Mouse (Mus musculus): Measurements from ENCODE around the gene Btg3. TPM values are rescaled to one million over a fixed set of nuclear protein-coding genes. Genes with fewer than 3 reads are reported as not detected.

The Btg3 gene
- polyA plus RNA-seq, 1 experiment, result 17.0 TPM

DNA sequence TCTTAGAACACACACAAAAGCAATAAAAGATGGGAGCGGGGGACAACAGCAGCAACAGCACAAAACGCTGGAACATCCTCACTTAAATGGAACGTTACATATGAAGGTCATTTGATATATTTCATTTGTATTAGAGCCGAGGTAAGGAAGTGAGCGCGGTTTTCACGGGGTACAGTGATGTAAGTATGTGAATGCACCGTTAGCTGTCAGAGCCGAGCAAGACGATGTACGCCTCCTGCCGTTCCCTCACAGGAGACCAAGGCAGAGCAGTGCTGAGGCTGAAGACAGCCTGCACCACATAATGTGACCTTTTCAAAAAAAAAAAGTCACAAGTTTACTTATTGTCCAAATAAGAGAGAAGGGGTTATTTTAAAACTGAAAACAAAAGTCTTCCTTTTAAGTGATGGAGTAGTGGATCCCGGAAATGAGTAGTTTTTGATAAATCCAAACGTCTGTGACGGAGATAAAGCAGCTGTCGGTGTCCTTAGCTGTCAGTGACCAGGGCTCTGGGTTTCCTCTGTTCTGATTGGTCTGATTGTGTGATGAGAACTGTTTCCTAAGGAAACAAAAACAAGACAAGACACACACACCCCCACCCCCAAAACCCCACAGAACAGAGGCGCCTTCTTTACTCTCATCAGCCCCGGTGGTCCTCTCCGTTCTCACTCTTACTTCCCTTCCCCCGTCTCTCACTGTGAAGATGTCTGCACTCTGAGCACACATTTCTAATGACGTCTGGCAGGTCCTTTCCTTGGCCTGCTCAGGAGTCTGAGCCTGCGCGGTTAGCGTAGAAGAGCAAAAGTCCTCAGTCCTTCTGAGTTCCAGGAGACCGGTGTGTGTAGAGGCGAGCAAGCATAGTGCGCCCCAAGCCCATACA lies 50.8 kb downstream of the Btg3 start:
- no peaks in the 10 kb centered on the region for H3K79me2 ChIP-seq (ENCODE audit: control insufficient read depth, insufficient read depth)
- no peak overlapping the region for H3K4me2 ChIP-seq (ENCODE audit: low read depth)
- no peaks in the 10 kb centered on the region for H3K27me3 ChIP-seq (ENCODE audit: control insufficient read depth, insufficient read depth, insufficient read length)
- TF ChIP-seq E2F4 (IDR thresholded peaks at IDR 0.05; ENCODE audit: insufficient read depth), result no peak
- no peak for TF ChIP-seq TCF12 (IDR thresholded peaks at IDR 0.05; ENCODE audit: insufficient read depth, poor library complexity, severe bottlenecking)
- TF ChIP-seq TCF3 (IDR thresholded peaks at IDR 0.05; ENCODE audit: insufficient read length, low read depth), result no peak
- TF ChIP-seq MYOG (IDR thresholded peaks at IDR 0.05; ENCODE audit: control insufficient read depth in 1 of 3, insufficient read depth in 1 of 3, insufficient read length in 2 of 3, low read depth in 2 of 3), result no peak
- H3K36me3 ChIP-seq (ENCODE audit: control insufficient read depth, insufficient read depth), result no peaks in the 10 kb centered on the region
- no peak overlapping the region for H3K4me3 ChIP-seq
- H3ac ChIP-seq (ENCODE audit: control insufficient read depth, insufficient read length), result no peak overlapping the region

DNA sequence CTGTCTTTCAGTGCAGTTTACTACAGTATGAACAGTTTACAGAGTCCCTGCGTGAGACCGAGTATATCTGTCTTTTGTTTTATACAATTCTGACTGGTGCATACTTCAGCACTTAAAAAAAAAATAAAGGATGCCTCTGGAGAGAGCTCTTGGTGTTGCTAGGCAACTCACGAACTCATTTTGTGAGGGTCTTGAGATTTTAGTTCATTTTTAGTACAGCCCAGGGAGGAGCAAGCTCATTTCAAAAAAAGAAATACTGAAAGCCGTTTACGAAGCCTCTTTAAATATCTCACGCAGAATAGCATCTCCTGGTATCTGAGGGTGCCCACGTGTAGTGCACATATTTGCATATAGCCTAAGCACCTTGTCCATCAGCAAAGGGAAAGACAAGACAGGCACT lies 54.9 kb downstream of the Btg3 start:
- no peak overlapping the region for H3K4me2 ChIP-seq (ENCODE audit: low read depth)
- no peaks in the 10 kb centered on the region for H3K36me3 ChIP-seq (ENCODE audit: control insufficient read depth, insufficient read depth)
- H3K79me2 ChIP-seq (ENCODE audit: control insufficient read depth, insufficient read depth), result no peaks in the 10 kb centered on the region
- no peak overlapping the region for H3ac ChIP-seq (ENCODE audit: control insufficient read depth, insufficient read length)
- no peaks in the 10 kb centered on the region for H3K27me3 ChIP-seq (ENCODE audit: control insufficient read depth, insufficient read depth, insufficient read length)
- TF ChIP-seq MYOD1 (IDR thresholded peaks at IDR 0.05; ENCODE audit: control insufficient read depth in 1 of 3, insufficient read length in 2 of 3, low read depth in 2 of 3), result no peak
- no peak for TF ChIP-seq POLR2A (IDR thresholded peaks at IDR 0.05; ENCODE audit: insufficient read length, low read depth)
- TF ChIP-seq TCF12 (IDR thresholded peaks at IDR 0.05; ENCODE audit: insufficient read depth, poor library complexity, severe bottlenecking), result no peak
- TF ChIP-seq SRF (IDR thresholded peaks at IDR 0.05; ENCODE audit: control insufficient read depth, insufficient read length, low read depth), result no peak
- no peak for TF ChIP-seq CEBPB (IDR thresholded peaks at IDR 0.05; ENCODE audit: insufficient read depth, poor library complexity, severe bottlenecking)
- no peak overlapping the region for H3K4me3 ChIP-seq

- Histone ChIP-seq H3K4me2 (ENCODE audit: low read depth) (no peak overlapping the region), H3K36me3 (ENCODE audit: control insufficient read depth, insufficient read depth) (no peaks in the 10 kb centered on the region), H3ac (ENCODE audit: control insufficient read depth, insufficient read length) (no peak overlapping the region), H3K4me3 (no peak overlapping the region), H3K27me3 (ENCODE audit: control insufficient read depth, insufficient read depth, insufficient read length) (no peaks in the 10 kb centered on the region), H3K79me2 (ENCODE audit: control insufficient read depth, insufficient read depth) (no peaks in the 10 kb centered on the region)
- TF ChIP-seq MAX (IDR thresholded peaks at IDR 0.05; ENCODE audit: low read depth) (no peak), POLR2AphosphoS2 (IDR thresholded peaks at IDR 0.05; ENCODE audit: insufficient read length, low read depth) (no peak), REST (IDR thresholded peaks at IDR 0.05; ENCODE audit: insufficient read depth, insufficient read length) (no peak), MYOG (IDR thresholded peaks at IDR 0.05; ENCODE audit: control insufficient read depth in 1 of 3, insufficient read depth in 1 of 3, insufficient read length in 2 of 3, low read depth in 2 of 3) (no peak), TCF12 (IDR thresholded peaks at IDR 0.05; ENCODE audit: insufficient read depth, poor library complexity, severe bottlenecking) (no peak)
Measured at GRCm38 (mm10) chr16:78321559-78321958, 55.4 kb downstream of the Btg3 start.

DNA sequence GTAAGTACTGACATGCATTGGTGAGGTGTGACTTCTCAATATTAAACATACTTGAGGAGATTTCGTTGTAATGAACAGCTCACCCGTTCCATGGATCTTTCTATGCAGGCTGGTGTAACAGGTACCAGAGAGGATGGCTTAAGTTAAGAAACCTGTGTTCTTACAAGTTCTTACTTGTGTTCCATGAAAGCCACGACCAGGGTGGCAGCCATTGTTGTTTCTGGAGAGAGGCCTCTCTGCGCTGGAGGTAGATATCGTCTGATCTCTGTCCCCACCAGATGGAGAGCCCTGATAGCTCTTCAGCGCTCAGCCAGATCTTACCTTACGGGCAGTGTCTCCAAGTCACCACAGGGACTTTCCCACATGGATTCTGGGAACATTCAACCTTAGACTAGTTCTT lies 57.3 kb downstream of the Btg3 start:
- Histone ChIP-seq H3K27me3 (ENCODE audit: control insufficient read depth, insufficient read depth, insufficient read length) (no peaks in the 10 kb centered on the region), H3K4me3 (no peak overlapping the region), H3K4me2 (ENCODE audit: low read depth) (no peak overlapping the region), H3K79me2 (ENCODE audit: control insufficient read depth, insufficient read depth) (no peaks in the 10 kb centered on the region), H3ac (ENCODE audit: control insufficient read depth, insufficient read length) (no peak overlapping the region), H3K36me3 (ENCODE audit: control insufficient read depth, insufficient read depth) (no peaks in the 10 kb centered on the region)
- TF ChIP-seq REST (IDR thresholded peaks at IDR 0.05; ENCODE audit: insufficient read depth, insufficient read length), result no peak
- TF ChIP-seq SRF (IDR thresholded peaks at IDR 0.05; ENCODE audit: control insufficient read depth, insufficient read length, low read depth), result no peak
- TF ChIP-seq USF1 (IDR thresholded peaks at IDR 0.05; ENCODE audit: low read depth), result no peak
- no peak for TF ChIP-seq E2F4 (IDR thresholded peaks at IDR 0.05; ENCODE audit: insufficient read depth)
- no peak for TF ChIP-seq MYOG (IDR thresholded peaks at IDR 0.05; ENCODE audit: control insufficient read depth in 1 of 3, insufficient read depth in 1 of 3, insufficient read length in 2 of 3, low read depth in 2 of 3)
- no peak for TF ChIP-seq POLR2AphosphoS2 (IDR thresholded peaks at IDR 0.05; ENCODE audit: insufficient read length, low read depth)
- no peak for TF ChIP-seq TCF3 (IDR thresholded peaks at IDR 0.05; ENCODE audit: insufficient read length, low read depth)
- TF ChIP-seq CEBPB (IDR thresholded peaks at IDR 0.05; ENCODE audit: insufficient read depth, poor library complexity, severe bottlenecking), result no peak
- TF ChIP-seq POLR2A (IDR thresholded peaks at IDR 0.05; ENCODE audit: insufficient read length, low read depth), result no peak
- TF ChIP-seq TCF12 (IDR thresholded peaks at IDR 0.05; ENCODE audit: insufficient read depth, poor library complexity, severe bottlenecking), result no peak
- TF ChIP-seq MYOD1 (IDR thresholded peaks at IDR 0.05; ENCODE audit: control insufficient read depth in 1 of 3, insufficient read length in 2 of 3, low read depth in 2 of 3), result no peak
- no peak for TF ChIP-seq MAX (IDR thresholded peaks at IDR 0.05; ENCODE audit: low read depth)

DNA sequence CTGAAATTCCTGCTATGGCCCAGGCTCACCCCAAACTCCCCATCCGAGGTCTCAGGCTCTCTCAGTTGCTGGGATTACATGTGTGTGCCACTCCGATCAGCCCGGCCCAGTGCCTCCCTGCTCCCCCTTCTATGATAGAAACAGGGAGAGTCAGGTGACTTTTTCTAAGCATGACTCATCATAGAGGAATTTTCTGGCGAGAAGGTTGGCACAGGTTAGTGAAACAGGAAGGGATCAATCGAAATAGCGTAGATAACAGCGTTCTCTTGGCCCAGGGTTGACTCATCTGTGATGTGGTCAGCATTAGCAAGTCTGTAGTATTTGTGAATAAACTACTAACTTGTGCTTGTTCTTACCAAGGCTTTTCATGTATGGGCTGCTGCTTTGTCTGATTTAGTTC lies 59.0 kb downstream of the Btg3 start:
- Histone ChIP-seq H3ac (ENCODE audit: control insufficient read depth, insufficient read length) (no peak overlapping the region), H3K79me2 (ENCODE audit: control insufficient read depth, insufficient read depth) (no peaks in the 10 kb centered on the region), H3K4me2 (ENCODE audit: low read depth) (no peak overlapping the region), H3K27me3 (ENCODE audit: control insufficient read depth, insufficient read depth, insufficient read length) (no peaks in the 10 kb centered on the region), H3K4me3 (no peak overlapping the region), H3K36me3 (ENCODE audit: control insufficient read depth, insufficient read depth) (no peaks in the 10 kb centered on the region)
- TF ChIP-seq REST (IDR thresholded peaks at IDR 0.05; ENCODE audit: insufficient read depth, insufficient read length) (no peak), TCF12 (IDR thresholded peaks at IDR 0.05; ENCODE audit: insufficient read depth, poor library complexity, severe bottlenecking) (no peak), MAX (IDR thresholded peaks at IDR 0.05; ENCODE audit: low read depth) (no peak), MYOG (IDR thresholded peaks at IDR 0.05; ENCODE audit: control insufficient read depth in 1 of 3, insufficient read depth in 1 of 3, insufficient read length in 2 of 3, low read depth in 2 of 3) (no peak), TCF3 (IDR thresholded peaks at IDR 0.05; ENCODE audit: insufficient read length, low read depth) (no peak), USF1 (IDR thresholded peaks at IDR 0.05; ENCODE audit: low read depth) (no peak), MYOD1 (IDR thresholded peaks at IDR 0.05; ENCODE audit: control insufficient read depth in 1 of 3, insufficient read length in 2 of 3, low read depth in 2 of 3) (no peak), POLR2AphosphoS2 (IDR thresholded peaks at IDR 0.05; ENCODE audit: insufficient read length, low read depth) (no peak), E2F4 (IDR thresholded peaks at IDR 0.05; ENCODE audit: insufficient read depth) (no peak), SRF (IDR thresholded peaks at IDR 0.05; ENCODE audit: control insufficient read depth, insufficient read length, low read depth) (no peak), CEBPB (IDR thresholded peaks at IDR 0.05; ENCODE audit: insufficient read depth, poor library complexity, severe bottlenecking) (no peak), POLR2A (IDR thresholded peaks at IDR 0.05; ENCODE audit: insufficient read length, low read depth) (no peak)
